Mouse (Mus musculus) spleen, adult 12 weeks (tissue): ENCODE results near the gene Ndst2.
"Not testable (repeated sequence)": the region's sequence is repeated elsewhere in the genome, so short reads cannot be mapped to it uniquely, and the experiment has no call there.

ENCODE experiments used
- DNase-seq: peaks from one replicate; pipeline ENCODE4 v3.0.0; 2022; ENCODE audit warnings: low spot score

Ndst2 gene

GRCm38 (mm10) chr14:20737306-20737705, 2.9 kb upstream of the Ndst2 start:
- peak; percentile 35 for DNase-seq

GRCm38 (mm10) chr14:20735892-20736390, 1.6 kb upstream of the Ndst2 start:
- DNase-seq, result no peak

- DNase-seq, result no peak
Measured at GRCm38 (mm10) chr14:20735052-20735451, 690 bp upstream of the Ndst2 start.

- peak; percentile 27 for DNase-seq
Measured at GRCm38 (mm10) chr14:20733041-20733951, 1.1 kb downstream of the Ndst2 start.

GRCm38 (mm10) chr14:20730853-20731602, 3.3 kb downstream of the Ndst2 start:
- DNase-seq, result no peak

- no peak for DNase-seq
Measured at GRCm38 (mm10) chr14:20729871-20730270, 4.5 kb downstream of the Ndst2 start.

GRCm38 (mm10) chr14:20725660-20726339, 8.6 kb downstream of the Ndst2 start:
- DNase-seq, result no peak

- DNase-seq, result peak; percentile 43
Measured at GRCm38 (mm10) chr14:20724043-20724442, 10.3 kb downstream of the Ndst2 start.

GRCm38 (mm10) chr14:20723006-20723405, 11.4 kb downstream of the Ndst2 start:
- no peak for DNase-seq

- no peak for DNase-seq
Measured at GRCm38 (mm10) chr14:20721371-20721770, 13.0 kb downstream of the Ndst2 start.

GRCm38 (mm10) chr14:20719767-20720166, 14.6 kb downstream of the Ndst2 start:
- no peak for DNase-seq

GRCm38 (mm10) chr14:20718443-20718842, 15.9 kb downstream of the Ndst2 start:
- no peak for DNase-seq

- no peak for DNase-seq
Measured at GRCm38 (mm10) chr14:20713832-20714231, 20.5 kb downstream of the Ndst2 start.

- no peak for DNase-seq
Measured at GRCm38 (mm10) chr14:20708239-20708638, 26.1 kb downstream of the Ndst2 start.

- peak; percentile 80 for DNase-seq
Measured at GRCm38 (mm10) chr14:20707201-20708190, 26.9 kb downstream of the Ndst2 start, which contains the start of gene Zswim8. TSS of gene Zswim8 (plus strand) at chr14:20707552.

GRCm38 (mm10) chr14:20703461-20703860, 30.9 kb downstream of the Ndst2 start:
- DNase-seq, result not testable (repeated sequence)

- DNase-seq, result peak; percentile 83
Measured at GRCm38 (mm10) chr14:20702741-20703381, 31.5 kb downstream of the Ndst2 start, which contains the start of gene Chchd1. TSS of gene Chchd1 (plus strand) at chr14:20703006.

GRCm38 (mm10) chr14:20702096-20702740, 32.1 kb downstream of the Ndst2 start:
- DNase-seq, result no peak

- DNase-seq, result no peak
Measured at GRCm38 (mm10) chr14:20701554-20701953, 32.8 kb downstream of the Ndst2 start.

GRCm38 (mm10) chr14:20700362-20700761, 34.0 kb downstream of the Ndst2 start:
- no peak for DNase-seq
